Mouse (Mus musculus): ENCODE measurements around the gene P4ha1. TPM values are rescaled to one million over a fixed set of nuclear protein-coding genes. Genes with fewer than 3 reads are reported as not detected.
A peak's percentile ranks its signal among the peaks of the same experiment; 100 is the strongest.

Gene P4ha1
- polyA plus RNA-seq, 1 experiment from 2014 or later: 51.2 TPM

DNA sequence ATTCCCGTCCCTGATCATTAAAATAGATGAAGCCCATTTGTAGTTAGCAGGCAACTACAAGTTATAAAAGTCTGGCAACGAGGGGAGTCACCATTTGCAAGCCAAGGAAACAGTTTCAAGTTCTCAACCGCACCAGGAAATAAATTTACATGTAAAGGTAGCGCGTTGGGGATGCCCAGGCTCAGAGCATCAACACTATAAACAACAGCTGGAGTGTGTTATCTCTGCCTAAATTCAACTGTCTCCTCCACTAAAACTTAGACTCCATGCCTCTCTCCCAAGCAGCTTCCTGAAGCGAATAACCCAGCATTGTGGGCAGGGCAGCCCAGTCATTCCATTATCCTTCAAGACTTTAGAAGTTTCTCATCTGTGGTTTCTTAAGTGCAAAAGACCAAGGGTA lies 85.4 kb downstream of the P4ha1 start:
- Histone ChIP-seq H3K27ac (no peak overlapping the region), H3K9ac (no peak overlapping the region), H3K27me3 (no peaks in the 10 kb centered on the region), H3K36me3 (no peaks in the 10 kb centered on the region), H3K4me2 (no peak overlapping the region), H3K9me3 (replicated peaks) (no peaks in the 10 kb centered on the region), H3K4me3 (no peak overlapping the region), H3K4me1 (replicated peaks) (peaks cover 5% of the 10 kb centered on the region; the same call in 1 of the 2 replicates)
- WGBS: 59% methylated on average over 6 of the region's 6 CpGs
- no peak for ATAC-seq (replicated peaks; ENCODE audit: insufficient number of reproducible peaks, insufficient read depth, low FRiP score, low read depth)

DNA sequence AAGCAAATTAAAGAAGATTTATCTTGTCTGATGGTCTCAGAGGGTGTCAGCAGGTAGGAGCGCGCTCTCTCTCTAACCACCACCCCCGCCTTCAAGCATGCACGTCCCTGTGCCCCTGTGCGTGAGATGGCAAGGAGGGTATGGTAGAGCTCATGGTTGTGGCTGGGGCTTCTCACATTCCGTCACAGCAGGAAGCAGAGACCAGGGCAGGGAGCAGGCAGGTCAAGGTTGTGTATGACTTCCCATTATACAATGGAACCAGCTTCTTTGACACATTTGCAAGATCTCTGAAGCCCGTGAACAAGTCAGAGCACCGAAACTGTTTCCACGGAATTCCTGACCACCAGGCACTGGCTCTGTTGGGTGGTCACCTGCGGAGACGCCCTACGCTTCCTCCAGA lies 87.2 kb downstream of the P4ha1 start:
- H3K27ac ChIP-seq: no peak overlapping the region
- no peaks in the 10 kb centered on the region for H3K4me1 ChIP-seq (replicated peaks)
- WGBS: 72% methylated on average over 12 of the region's 12 CpGs
- no peak overlapping the region for H3K4me2 ChIP-seq
- no peak overlapping the region for H3K9ac ChIP-seq
- H3K36me3 ChIP-seq: no peaks in the 10 kb centered on the region
- no peak overlapping the region for H3K4me3 ChIP-seq
- no peaks in the 10 kb centered on the region for H3K9me3 ChIP-seq (replicated peaks)
- no peak for ATAC-seq (replicated peaks; ENCODE audit: insufficient number of reproducible peaks, insufficient read depth, low FRiP score, low read depth)
- H3K27me3 ChIP-seq: no peaks in the 10 kb centered on the region

DNA sequence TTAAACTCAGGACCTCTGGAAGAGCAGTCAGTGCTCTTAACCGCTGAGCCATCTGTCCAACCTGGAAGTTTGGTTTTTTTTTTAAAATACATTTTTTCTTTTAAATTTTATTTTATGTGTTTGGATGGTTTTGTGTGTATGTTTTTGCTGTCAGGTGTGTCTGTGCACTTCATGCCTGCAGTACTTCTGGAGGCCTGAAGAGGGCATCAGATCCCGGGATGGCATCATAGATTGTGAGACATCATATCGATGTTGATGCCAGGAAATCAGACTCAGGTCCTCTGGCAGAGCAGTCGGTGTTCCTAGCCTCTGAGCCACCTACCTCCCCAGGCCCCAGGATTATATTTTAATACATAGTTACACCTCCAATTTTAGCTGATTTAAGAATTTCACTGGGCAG lies 90.6 kb downstream of the P4ha1 start:
- WGBS: 90% methylated on average over 4 of the region's 4 CpGs
- Histone ChIP-seq H3K9me3 (replicated peaks) (no peaks in the 10 kb centered on the region), H3K36me3 (no peaks in the 10 kb centered on the region), H3K9ac (no peak overlapping the region), H3K4me1 (replicated peaks) (0 out of 2 replicates have a peak, but pooled peaks cover 3% of the 10 kb centered on the region), H3K27me3 (no peaks in the 10 kb centered on the region), H3K27ac (no peak overlapping the region), H3K4me2 (no peak overlapping the region), H3K4me3 (no peak overlapping the region)
- ATAC-seq (replicated peaks; ENCODE audit: insufficient number of reproducible peaks, insufficient read depth, low FRiP score, low read depth): no peak

DNA sequence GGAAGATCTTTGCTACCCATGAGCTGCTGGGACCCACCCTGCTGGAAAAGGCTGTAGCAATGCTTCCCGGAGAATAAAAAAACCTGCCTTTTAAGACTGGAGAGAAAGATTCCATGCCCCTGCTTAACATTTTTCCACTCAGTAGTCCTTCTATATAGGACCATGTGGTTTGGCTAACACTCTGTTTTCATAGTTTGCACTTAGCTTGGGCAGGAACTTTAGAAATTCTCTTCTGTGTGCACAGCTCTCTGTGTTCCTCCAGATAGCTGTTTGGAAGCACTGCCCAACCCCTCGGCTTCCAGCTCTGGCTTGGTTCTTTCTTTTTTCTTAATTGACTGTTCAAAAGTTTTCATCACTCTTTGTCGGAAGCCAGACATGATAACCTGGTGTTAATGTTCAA lies 93.5 kb downstream of the P4ha1 start:
- Histone ChIP-seq H3K4me1 (replicated peaks) (0 out of 2 replicates have a peak, but pooled peaks cover 3% of the 10 kb centered on the region), H3K36me3 (no peaks in the 10 kb centered on the region), H3K9ac (no peak overlapping the region), H3K4me2 (no peak overlapping the region), H3K4me3 (no peak overlapping the region), H3K27ac (no peak overlapping the region), H3K9me3 (replicated peaks) (no peaks in the 10 kb centered on the region), H3K27me3 (no peaks in the 10 kb centered on the region)
- WGBS: 48% methylated on average over 3 of the region's 3 CpGs
- ATAC-seq (replicated peaks; ENCODE audit: insufficient number of reproducible peaks, insufficient read depth, low FRiP score, low read depth): peak; percentile 35; the same call in 1 of the 2 replicates

DNA sequence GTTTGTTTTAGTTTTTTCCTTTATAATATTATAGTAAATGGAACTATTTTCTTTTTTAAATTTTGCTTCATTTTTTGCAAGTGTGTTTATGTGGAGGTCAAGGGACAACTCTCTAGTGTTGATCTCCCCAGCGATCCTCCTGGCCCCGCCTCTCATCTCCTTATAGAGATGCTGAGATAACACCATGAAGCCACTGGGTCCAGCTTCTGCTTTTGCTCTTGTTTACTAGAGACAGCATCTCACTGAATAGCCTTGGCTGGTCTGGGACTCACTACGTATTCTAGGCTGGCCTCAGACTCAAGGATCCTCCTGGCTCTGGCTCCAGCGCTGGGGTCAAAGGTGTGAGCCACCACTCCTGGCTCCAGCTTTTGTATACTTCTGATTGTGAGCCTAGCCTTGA lies 96.4 kb downstream of the P4ha1 start:
- Histone ChIP-seq H3K9ac (no peak overlapping the region), H3K4me2 (no peak overlapping the region), H3K4me1 (replicated peaks) (0 out of 2 replicates have a peak, but pooled peaks cover 5% of the 10 kb centered on the region), H3K27me3 (no peaks in the 10 kb centered on the region), H3K4me3 (no peak overlapping the region), H3K9me3 (replicated peaks) (no peaks in the 10 kb centered on the region), H3K27ac (no peak overlapping the region), H3K36me3 (no peaks in the 10 kb centered on the region)
- no peak for ATAC-seq (replicated peaks; ENCODE audit: insufficient number of reproducible peaks, insufficient read depth, low FRiP score, low read depth)
- WGBS: 87% methylated on average over 4 of the region's 4 CpGs

Other genes with a start within 250 kb of the P4ha1 start
- 31.8 and 38.2 TPM in 2 replicates for gene Sept10, start 101.4 kb upstream of the P4ha1 start, polyA plus RNA-seq (2015; fragmentation: Nextera tagmentation; extraction: Ambion mirVana)
- 2.5 and 3.7 TPM in 2 replicates for gene Sowahc, start 101.3 kb upstream of the P4ha1 start, polyA plus RNA-seq (2015; fragmentation: Nextera tagmentation; extraction: Ambion mirVana)
- gene Gm10273, start 72.3 kb downstream of the P4ha1 start, polyA plus RNA-seq (2015; fragmentation: Nextera tagmentation; extraction: Ambion mirVana): 1.3 and 7.0 TPM in 2 replicates
- gene Pla2g12b, start 80.4 kb downstream of the P4ha1 start, polyA plus RNA-seq (2015; fragmentation: Nextera tagmentation; extraction: Ambion mirVana): 0.48 and 0.76 TPM in 2 replicates
- 4.1 and 4.6 TPM in 2 replicates for gene Oit3, start 118.5 kb downstream of the P4ha1 start, polyA plus RNA-seq (2015; fragmentation: Nextera tagmentation; extraction: Ambion mirVana)